In the genomic region with DNA sequence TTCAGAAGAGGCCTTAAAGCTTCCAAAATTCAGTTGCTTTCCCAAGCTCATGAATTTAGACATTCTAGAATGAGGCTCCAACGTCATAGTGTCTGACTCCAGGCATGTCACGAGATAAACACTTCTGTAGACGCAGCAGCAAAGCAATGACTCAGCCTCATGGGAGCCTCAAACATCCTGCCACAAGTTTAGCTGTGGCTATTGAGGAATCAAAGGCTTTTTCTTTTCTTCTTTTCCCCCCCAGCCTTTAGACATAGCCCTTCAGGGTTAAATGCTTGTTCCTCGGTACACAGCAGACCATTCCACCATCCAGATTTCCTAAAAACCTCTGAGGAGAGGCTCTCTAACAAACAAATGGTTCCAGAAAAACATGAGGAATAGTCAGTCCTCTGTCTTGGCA, we compare ENCODE assay signal across 28 mouse cellular contexts.
DNase-seq lines count a peak whose midpoint lies in the region; ATAC-seq and TF ChIP-seq lines count a peak whose summit lies in the region.
"Had no signal": no experiment of that assay in that cellular context is flagged by ENCODE, and none has a peak within 500 bp of the region (broad histone marks: within the 10 kb centered on the region; RNA-seq: fewer than 3 reads in every experiment).

No protein-coding gene starts in this region.

- peaks cover 5% of the 10 kb centered on the region for H3K4me1 ChIP-seq in embryonic fibroblast, embryonic 13.5 days (ENCODE audit: control insufficient read depth, insufficient read depth, low read length)
- no peaks in the 10 kb centered on the region for H3K4me1 ChIP-seq in midbrain, embryonic 11.5 days (ENCODE audit: control insufficient read depth, insufficient read depth, low read length)
- H3K4me1 ChIP-seq: forebrain, embryonic 15.5 days; kidney, embryonic 15.5 days; limb, embryonic 13.5 days; lung, embryonic 15.5 days; neural tube, embryonic 12.5 days had no signal

- TF ChIP-seq CTCF in embryonic fibroblast, embryonic 13.5 days (IDR thresholded peaks at IDR 0.05; ENCODE audit: borderline replicate concordance, insufficient read depth, low read length) = no peak

- H3K36me3 ChIP-seq in midbrain, embryonic 11.5 days (ENCODE audit: control insufficient read depth, insufficient read depth, low read length) = no peaks in the 10 kb centered on the region
- H3K36me3 ChIP-seq: forebrain, embryonic 10.5 days; forebrain, embryonic 15.5 days; kidney, embryonic 15.5 days; limb, embryonic 13.5 days; lung, embryonic 15.5 days; midbrain, embryonic 10.5 days; neural tube, embryonic 12.5 days had no signal

- no peak overlapping the region for H3K4me2 ChIP-seq in midbrain, embryonic 11.5 days
- H3K4me2 ChIP-seq: forebrain, embryonic 15.5 days; heart, embryonic 11.5 days; kidney, embryonic 15.5 days; limb, embryonic 13.5 days; liver, embryonic 11.5 days; lung, embryonic 15.5 days; neural tube, embryonic 12.5 days had no signal

- WGBS in midbrain, embryonic 11.5 days = 72% methylated on average over 4 of the region's 4 CpGs

- no peaks in the 10 kb centered on the region for H3K9me3 ChIP-seq in midbrain, embryonic 11.5 days (ENCODE audit: control insufficient read depth, low read length)
- H3K9me3 ChIP-seq: forebrain, embryonic 10.5 days; forebrain, embryonic 15.5 days; kidney, embryonic 15.5 days; limb, embryonic 13.5 days; lung, embryonic 15.5 days; midbrain, embryonic 10.5 days; neural tube, embryonic 12.5 days had no signal

- DNase-seq in 3134 (ENCODE audit: extremely low read depth, insufficient read length, low spot score) (peak; percentile 65), 3T3-L1 (ENCODE audit: low read depth, low spot score) (peak; percentile 98)
- peak; percentile 60 for DNase-seq in Muller cell, postnatal 12 days (ENCODE audit: inconsistent ontology term)
- no peak for DNase-seq in yolk sac, embryonic 10.5 days (ENCODE audit: low spot score)
- no peak for DNase-seq in thymus, postnatal 14 days
- no peak for DNase-seq in midbrain, embryonic 11.5 days (ENCODE audit: low spot score, missing footprints)
- DNase-seq: adrenal gland, postnatal 14 days; cerebellum, adult 8-10 months; cerebellum, postnatal 25 days; gastrocnemius, adult 2 months; kidney, adult 18-20 months; kidney, postnatal 25 days; thymus, adult 2 months had no signal

- peak overlapping the region; percentile 97 for H3K27ac ChIP-seq in embryonic fibroblast, embryonic 13.5 days (ENCODE audit: insufficient read depth, low read length)
- no peak overlapping the region for H3K27ac ChIP-seq in midbrain, embryonic 11.5 days (ENCODE audit: low read depth, low read length)
- H3K27ac ChIP-seq: forebrain, embryonic 10.5 days; forebrain, embryonic 15.5 days; gastrocnemius, adult 2 months; kidney, embryonic 15.5 days; left cerebral cortex, adult 2 months; limb, embryonic 13.5 days; lung, embryonic 15.5 days; midbrain, embryonic 10.5 days; neural tube, embryonic 12.5 days had no signal

- no peaks in the 10 kb centered on the region for H3K27me3 ChIP-seq in midbrain, embryonic 11.5 days (ENCODE audit: control insufficient read depth, insufficient read depth, low read length)
- H3K27me3 ChIP-seq: forebrain, embryonic 15.5 days; kidney, embryonic 15.5 days; limb, embryonic 13.5 days; lung, embryonic 15.5 days; neural tube, embryonic 12.5 days had no signal

- ATAC-seq in midbrain, embryonic 11.5 days (ENCODE audit: low FRiP score) = no peak
- ATAC-seq: CD4-positive, CD25-positive, alpha-beta regulatory T cell, adult 4 months; forebrain, embryonic 15.5 days; hindbrain, embryonic 16.5 days; midbrain, embryonic 16.5 days; Patski had no signal

- H3K4me3 ChIP-seq in embryonic fibroblast, embryonic 13.5 days (ENCODE audit: insufficient read depth, low read length) = no peak overlapping the region
- no peak overlapping the region for H3K4me3 ChIP-seq in midbrain, embryonic 11.5 days (ENCODE audit: low read depth, low read length)
- H3K4me3 ChIP-seq: forebrain, embryonic 10.5 days; forebrain, embryonic 15.5 days; gastrocnemius, adult 2 months; kidney, embryonic 15.5 days; left cerebral cortex, adult 2 months; limb, embryonic 13.5 days; lung, embryonic 15.5 days; midbrain, embryonic 10.5 days; neural tube, embryonic 12.5 days had no signal

- H3K9ac ChIP-seq in midbrain, embryonic 11.5 days (ENCODE audit: low read length) = no peak overlapping the region
- H3K9ac ChIP-seq: forebrain, embryonic 15.5 days; kidney, embryonic 15.5 days; limb, embryonic 13.5 days; lung, embryonic 15.5 days; neural tube, embryonic 12.5 days had no signal

- TF ChIP-seq POLR2A in embryonic fibroblast, embryonic 13.5 days (IDR thresholded peaks at IDR 0.05; ENCODE audit: low read depth, low read length) = no peak

Comparison
In these comparisons a context has a peak if more than half of its experiments do, and no peak if none do; other contexts are left out.
1. DNase-seq: peak in 3134 (single experiment), 3T3-L1 (single experiment) and Muller cell, postnatal 12 days (single experiment); none in yolk sac, embryonic 10.5 days (single experiment), thymus, postnatal 14 days (single experiment) and midbrain, embryonic 11.5 days (single experiment).